Mouse (Mus musculus): ENCODE results near the gene Slc35b1. TPM values are rescaled to one million over a fixed set of nuclear protein-coding genes. Genes with fewer than 3 reads are reported as not detected.

Gene Slc35b1
- polyA plus RNA-seq, 1 experiment, result 35.9 TPM

DNA sequence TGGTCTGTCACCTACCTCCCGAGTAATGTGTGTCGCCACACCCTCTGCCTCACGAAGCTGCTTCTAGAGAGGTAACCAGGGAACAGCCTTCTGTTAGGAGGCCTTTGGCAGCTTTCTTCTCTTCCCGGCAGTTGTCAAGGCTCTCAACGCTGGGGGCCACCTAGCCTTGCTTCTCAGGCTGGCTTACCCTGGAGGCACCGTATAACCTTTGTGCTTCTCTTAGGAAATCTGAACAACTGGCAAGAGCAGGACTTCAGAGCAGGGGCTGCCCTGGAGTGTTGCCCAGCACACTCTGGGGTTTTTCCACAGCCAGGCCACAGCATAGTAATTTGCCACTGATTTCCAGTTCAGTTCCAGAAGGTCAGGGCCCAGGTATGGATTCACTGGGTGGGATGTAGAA lies 34.2 kb upstream of the Slc35b1 start:
- TF ChIP-seq POLR2A (IDR thresholded peaks at IDR 0.05; ENCODE audit: borderline replicate concordance, low read depth, low read length) (no peak), CTCF (IDR thresholded peaks at IDR 0.05; ENCODE audit: low read depth, low read length) (no peak)
- no peak overlapping the region for H3K27ac ChIP-seq (ENCODE audit: insufficient read depth, low read depth, low read length)
- H3K4me1 ChIP-seq (ENCODE audit: control insufficient read depth, insufficient read depth, low read length), result peaks cover 13% of the 10 kb centered on the region
- no peak overlapping the region for H3K4me3 ChIP-seq (ENCODE audit: insufficient read depth, low read length)

GRCm38 (mm10) chr11:95350960-95351359 lies 33.5 kb upstream of the Slc35b1 start:
- TF ChIP-seq POLR2A (IDR thresholded peaks at IDR 0.05; ENCODE audit: borderline replicate concordance, low read depth, low read length), result no peak
- no peak for TF ChIP-seq CTCF (IDR thresholded peaks at IDR 0.05; ENCODE audit: low read depth, low read length)
- Histone ChIP-seq H3K4me3 (ENCODE audit: insufficient read depth, low read length) (no peak overlapping the region), H3K27ac (ENCODE audit: insufficient read depth, low read depth, low read length) (no peak overlapping the region), H3K4me1 (ENCODE audit: control insufficient read depth, insufficient read depth, low read length) (peaks cover 18% of the 10 kb centered on the region)

- Histone ChIP-seq H3K27ac (ENCODE audit: insufficient read depth, low read depth, low read length) (no peak overlapping the region), H3K4me3 (ENCODE audit: insufficient read depth, low read length) (no peak overlapping the region), H3K4me1 (ENCODE audit: control insufficient read depth, insufficient read depth, low read length) (peaks cover 18% of the 10 kb centered on the region)
- TF ChIP-seq CTCF (IDR thresholded peaks at IDR 0.05; ENCODE audit: low read depth, low read length) (no peak), POLR2A (IDR thresholded peaks at IDR 0.05; ENCODE audit: borderline replicate concordance, low read depth, low read length) (no peak)
Measured at GRCm38 (mm10) chr11:95352686-95353085, 31.8 kb upstream of the Slc35b1 start.

- H3K27ac ChIP-seq (ENCODE audit: insufficient read depth, low read depth, low read length), result no peak overlapping the region
- H3K4me1 ChIP-seq (ENCODE audit: control insufficient read depth, insufficient read depth, low read length), result peaks cover 18% of the 10 kb centered on the region
- no peak overlapping the region for H3K4me3 ChIP-seq (ENCODE audit: insufficient read depth, low read length)
Measured at GRCm38 (mm10) chr11:95353226-95353625, 31.3 kb upstream of the Slc35b1 start.

DNA sequence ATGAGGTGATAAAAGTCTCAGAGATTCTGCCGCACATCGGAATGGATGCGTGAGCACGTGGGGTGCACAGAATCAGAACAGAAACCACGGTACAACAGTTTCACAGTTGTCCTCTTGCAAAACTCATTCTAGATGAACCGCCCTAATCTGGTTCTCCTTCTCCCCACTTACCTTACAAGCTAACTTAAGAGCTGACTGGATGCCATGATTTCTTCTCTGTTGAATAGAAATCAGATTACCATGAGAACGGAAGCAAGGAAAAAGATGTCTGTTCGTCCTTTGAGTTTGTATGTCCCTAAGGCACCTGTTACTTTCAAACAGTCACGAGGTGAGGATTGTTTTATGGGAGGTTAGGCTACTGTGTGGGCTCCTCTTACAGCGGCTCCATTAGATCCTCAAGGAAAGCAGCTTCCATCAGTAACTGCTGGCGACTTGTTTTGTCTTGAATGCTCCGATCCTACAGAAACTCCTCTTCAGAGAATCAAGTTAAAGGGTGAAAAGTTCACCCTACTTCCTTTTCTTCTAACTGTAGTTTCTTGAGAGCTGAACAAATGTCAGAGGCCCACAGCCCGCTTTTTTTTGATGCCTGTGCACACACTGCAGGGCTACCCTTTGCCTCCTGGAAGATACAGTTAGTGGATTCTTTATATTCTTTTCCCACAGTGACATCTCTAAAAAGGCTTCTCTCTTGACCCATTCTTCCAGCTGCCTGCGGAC lies 30.1 kb upstream of the Slc35b1 start:
- peaks cover 18% of the 10 kb centered on the region for H3K4me1 ChIP-seq (ENCODE audit: control insufficient read depth, insufficient read depth, low read length)
- H3K4me3 ChIP-seq (ENCODE audit: insufficient read depth, low read length), result no peak overlapping the region
- H3K27ac ChIP-seq (ENCODE audit: insufficient read depth, low read depth, low read length), result no peak overlapping the region
- TF ChIP-seq POLR2A (IDR thresholded peaks at IDR 0.05; ENCODE audit: borderline replicate concordance, low read depth, low read length) (no peak), CTCF (IDR thresholded peaks at IDR 0.05; ENCODE audit: low read depth, low read length) (no peak)

More at GRCm38 (mm10) chr11:95353226-95353625, 31.3 kb upstream of the Slc35b1 start:
- TF ChIP-seq POLR2A (IDR thresholded peaks at IDR 0.05; ENCODE audit: borderline replicate concordance, low read depth, low read length) (no peak), CTCF (IDR thresholded peaks at IDR 0.05; ENCODE audit: low read depth, low read length) (no peak)

GRCm38 (mm10) chr11:95354945-95355660 lies 29.4 kb upstream of the Slc35b1 start:
- TF ChIP-seq POLR2A (IDR thresholded peaks at IDR 0.05; ENCODE audit: borderline replicate concordance, low read depth, low read length), result no peak
- no peak for TF ChIP-seq CTCF (IDR thresholded peaks at IDR 0.05; ENCODE audit: low read depth, low read length)
- Histone ChIP-seq H3K4me1 (ENCODE audit: control insufficient read depth, insufficient read depth, low read length) (peaks cover 18% of the 10 kb centered on the region), H3K4me3 (ENCODE audit: insufficient read depth, low read length) (no peak overlapping the region), H3K27ac (ENCODE audit: insufficient read depth, low read depth, low read length) (no peak overlapping the region)

DNA sequence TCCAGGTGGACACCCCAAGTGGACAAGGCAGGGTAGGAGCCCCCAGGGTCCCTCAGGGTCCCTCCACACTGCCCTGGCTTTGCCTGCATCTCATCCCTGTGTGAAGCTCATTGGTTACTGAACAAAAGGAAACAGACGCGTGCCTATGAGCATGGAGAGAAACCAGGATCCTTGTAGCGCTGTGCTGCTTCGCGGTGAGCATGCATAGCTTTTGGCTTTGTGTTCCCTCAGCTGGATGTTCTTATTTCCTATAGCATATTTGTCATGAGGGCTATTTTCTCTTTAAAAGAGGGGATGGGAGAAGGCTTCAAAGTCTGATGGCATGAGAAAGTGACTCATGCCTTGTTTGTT lies 28.9 kb upstream of the Slc35b1 start:
- no peak for TF ChIP-seq POLR2A (IDR thresholded peaks at IDR 0.05; ENCODE audit: borderline replicate concordance, low read depth, low read length)
- no peak for TF ChIP-seq CTCF (IDR thresholded peaks at IDR 0.05; ENCODE audit: low read depth, low read length)
- no peak overlapping the region for H3K4me3 ChIP-seq (ENCODE audit: insufficient read depth, low read length)
- no peak overlapping the region for H3K27ac ChIP-seq (ENCODE audit: insufficient read depth, low read depth, low read length)
- H3K4me1 ChIP-seq (ENCODE audit: control insufficient read depth, insufficient read depth, low read length), result peaks cover 18% of the 10 kb centered on the region

DNA sequence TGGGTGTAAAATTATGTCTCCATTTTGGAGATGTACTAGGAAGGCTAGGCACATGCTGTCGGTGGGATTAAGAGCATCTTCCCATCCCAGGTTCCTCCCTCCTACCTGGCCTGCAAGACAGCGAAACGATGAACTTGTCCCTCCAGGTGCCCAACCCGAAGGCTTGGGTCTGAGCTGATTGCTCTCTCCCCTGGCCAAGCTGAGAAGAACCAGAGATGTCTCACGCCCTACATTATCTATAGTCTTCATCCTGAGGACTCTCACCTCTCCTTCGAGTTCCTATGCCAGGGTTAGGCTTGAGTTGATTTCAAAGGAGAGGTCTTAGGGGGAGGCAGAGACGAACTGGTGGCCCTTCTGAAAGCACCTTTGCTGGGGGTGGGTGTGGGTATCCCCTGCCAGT lies 28.5 kb upstream of the Slc35b1 start:
- no peak for TF ChIP-seq POLR2A (IDR thresholded peaks at IDR 0.05; ENCODE audit: borderline replicate concordance, low read depth, low read length)
- no peak for TF ChIP-seq CTCF (IDR thresholded peaks at IDR 0.05; ENCODE audit: low read depth, low read length)
- Histone ChIP-seq H3K27ac (ENCODE audit: insufficient read depth, low read depth, low read length) (no peak overlapping the region), H3K4me1 (ENCODE audit: control insufficient read depth, insufficient read depth, low read length) (peaks cover 18% of the 10 kb centered on the region), H3K4me3 (ENCODE audit: insufficient read depth, low read length) (no peak overlapping the region)

- Histone ChIP-seq H3K27ac (ENCODE audit: insufficient read depth, low read depth, low read length) (no peak overlapping the region), H3K4me1 (ENCODE audit: control insufficient read depth, insufficient read depth, low read length) (peaks cover 18% of the 10 kb centered on the region)
- no peak for TF ChIP-seq POLR2A (IDR thresholded peaks at IDR 0.05; ENCODE audit: borderline replicate concordance, low read depth, low read length)
- no peak for TF ChIP-seq CTCF (IDR thresholded peaks at IDR 0.05; ENCODE audit: low read depth, low read length)
Measured at GRCm38 (mm10) chr11:95356469-95357273, 27.8 kb upstream of the Slc35b1 start.

More at GRCm38 (mm10) chr11:95356469-95357273, 27.8 kb upstream of the Slc35b1 start:
- H3K4me3 ChIP-seq (ENCODE audit: insufficient read depth, low read length), result no peak overlapping the region
